Mouse (Mus musculus): Measurements from ENCODE around the gene Ext2.
A peak's percentile ranks its signal among the peaks of the same experiment; 100 is the strongest.

The Ext2 gene

GRCm38 (mm10) chr2:93666146-93666858 is 156.1 kb downstream of the Ext2 start:
- peak; percentile 28 to 50 for DNase-seq

GRCm38 (mm10) chr2:93665472-93665871 is 156.9 kb downstream of the Ext2 start:
- no peak for DNase-seq

GRCm38 (mm10) chr2:93662240-93662865 is 160.0 kb downstream of the Ext2 start:
- no peak for DNase-seq

GRCm38 (mm10) chr2:93661096-93661495 is 161.3 kb downstream of the Ext2 start:
- no peak for DNase-seq

GRCm38 (mm10) chr2:93659705-93660308 is 162.6 kb downstream of the Ext2 start:
- peak in 1 of 2 experiments; percentile 57 for DNase-seq

GRCm38 (mm10) chr2:93659004-93659403 is 163.4 kb downstream of the Ext2 start:
- DNase-seq, result peak in 1 of 2 experiments; percentile 42

GRCm38 (mm10) chr2:93654336-93655055 is 167.9 kb downstream of the Ext2 start:
- no peak for DNase-seq

GRCm38 (mm10) chr2:93649243-93649870 is 173.0 kb downstream of the Ext2 start:
- no peak for DNase-seq

GRCm38 (mm10) chr2:93647924-93648575 is 174.3 kb downstream of the Ext2 start:
- no peak for DNase-seq

- peak in 1 of 2 experiments; percentile 21 for DNase-seq
Measured at GRCm38 (mm10) chr2:93647051-93647923, 175.1 kb downstream of the Ext2 start.

GRCm38 (mm10) chr2:93645626-93646320 is 176.6 kb downstream of the Ext2 start:
- peak in 1 of 2 experiments; percentile 39 for DNase-seq

GRCm38 (mm10) chr2:93645197-93645596 is 177.2 kb downstream of the Ext2 start:
- DNase-seq, result no peak

GRCm38 (mm10) chr2:93644731-93645130 is 177.6 kb downstream of the Ext2 start:
- DNase-seq, result no peak

- no peak for DNase-seq
Measured at GRCm38 (mm10) chr2:93644234-93644633, 178.1 kb downstream of the Ext2 start.

GRCm38 (mm10) chr2:93643403-93643780 is 179.0 kb downstream of the Ext2 start:
- DNase-seq, result no peak

GRCm38 (mm10) chr2:93634609-93635008 is 187.8 kb downstream of the Ext2 start:
- DNase-seq, result no peak

GRCm38 (mm10) chr2:93624665-93625408 is 197.5 kb downstream of the Ext2 start:
- DNase-seq, result peak; percentile 22 to 48

GRCm38 (mm10) chr2:93619208-93619849 is 203.0 kb downstream of the Ext2 start:
- no peak for DNase-seq

All from kidney, postnatal 36 days (tissue).